Mouse (Mus musculus) bone marrow macrophage, adult 2 months (primary cell): ENCODE measurements at regions not wholly inside any gene's neighbourhood (a gene's known extent, or its start where the extent isn't known, plus 50 kb on each side); places are given as distances from the start of the nearest gene placed in this dataset.

Experiments used
- CTCF ChIP-seq: IDR thresholded peaks from 2 replicates; pipeline ENCODE4 v1.5.1; 2012; ENCODE audit warnings: low read depth, mild to moderate bottlenecking, low read length, moderate library complexity
- POLR2A ChIP-seq: IDR thresholded peaks from 2 replicates; pipeline ENCODE4 v1.6.1; 2012; ENCODE audit warnings: mild to moderate bottlenecking, low read depth, low read length, borderline replicate concordance

- no peak for TF ChIP-seq CTCF
- no peak for TF ChIP-seq POLR2A
Observed at GRCm38 (mm10) chr10:15536053-15536452, 818.0 kb upstream of the Gje1 start.
